Mouse (Mus musculus): ENCODE measurements at regions not wholly inside any gene's neighbourhood (a gene's known extent, or its start where the extent isn't known, plus 50 kb on each side); places are given as distances from the start of the nearest gene placed in this dataset.

GRCm38 (mm10) chr5:112051786-112052185 is 200.5 kb downstream of the Cryba4 start:
- ATAC-seq (replicated peaks; ENCODE audit: low FRiP score, low TSS enrichment, poor library complexity, severe bottlenecking) = no peak

DNA sequence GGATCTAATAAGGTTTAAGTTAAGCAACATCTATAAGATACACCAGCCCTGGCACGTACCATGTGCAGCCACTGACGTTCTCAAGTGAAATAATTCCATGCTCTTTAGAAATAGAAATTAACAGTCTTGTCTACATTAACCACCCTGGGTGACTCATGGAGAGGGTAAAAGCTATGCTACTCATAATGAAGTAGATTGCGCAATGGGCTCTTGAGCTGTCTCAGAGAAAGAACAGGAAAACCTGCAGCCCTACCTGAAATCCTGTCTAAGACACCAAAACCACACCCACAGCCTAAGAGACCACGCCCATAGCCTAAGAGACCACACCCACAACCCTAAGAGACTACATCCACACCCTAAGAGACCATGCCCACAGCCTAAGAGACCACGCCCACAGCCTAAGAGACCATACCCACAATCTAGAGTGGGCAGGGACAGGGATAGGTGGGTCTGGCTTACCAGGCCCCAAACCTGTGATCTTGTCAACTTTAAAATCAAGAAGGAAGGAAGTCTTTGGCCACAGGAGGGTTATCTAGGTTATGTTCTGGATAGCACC is 198.6 kb downstream of the Cryba4 start:
- no peak for ATAC-seq (replicated peaks; ENCODE audit: low FRiP score, low TSS enrichment, poor library complexity, severe bottlenecking)

GRCm38 (mm10) chr5:112055018-112055417 is 197.3 kb downstream of the Cryba4 start:
- ATAC-seq (replicated peaks; ENCODE audit: low FRiP score, low TSS enrichment, poor library complexity, severe bottlenecking) = no peak

DNA sequence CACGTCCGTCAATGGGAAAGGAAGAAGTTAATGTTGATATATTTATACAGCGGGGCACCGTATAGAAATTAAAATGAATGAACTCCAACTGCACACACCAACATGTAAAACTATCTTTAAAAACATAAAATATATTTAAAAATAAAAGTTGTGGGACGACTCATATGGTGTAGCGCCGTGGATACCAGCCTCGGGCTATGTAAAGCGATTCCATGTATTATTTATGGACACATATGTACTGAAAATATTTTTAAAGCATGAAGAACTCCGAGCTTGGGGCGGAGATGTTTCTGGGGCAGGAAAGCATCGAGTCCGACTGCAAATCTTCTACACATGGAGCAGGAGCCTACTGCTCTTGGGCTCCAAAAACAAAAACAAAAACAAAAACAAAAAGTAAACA is 182.4 kb downstream of the Cryba4 start:
- no peak for ATAC-seq (replicated peaks; ENCODE audit: low FRiP score, low TSS enrichment, poor library complexity, severe bottlenecking)

GRCm38 (mm10) chr5:112072456-112072855 is 179.9 kb downstream of the Cryba4 start:
- ATAC-seq (replicated peaks; ENCODE audit: low FRiP score, low TSS enrichment, poor library complexity, severe bottlenecking) = no peak

GRCm38 (mm10) chr5:112077097-112077496 is 175.2 kb downstream of the Cryba4 start:
- ATAC-seq (replicated peaks; ENCODE audit: low FRiP score, low TSS enrichment, poor library complexity, severe bottlenecking) = no peak

- ATAC-seq (replicated peaks; ENCODE audit: low FRiP score, low TSS enrichment, poor library complexity, severe bottlenecking) = no peak
Observed at GRCm38 (mm10) chr5:112077840-112078600, 174.3 kb downstream of the Cryba4 start.

- no peak for ATAC-seq (replicated peaks; ENCODE audit: low FRiP score, low TSS enrichment, poor library complexity, severe bottlenecking)
Observed at GRCm38 (mm10) chr5:112081006-112081405, 171.3 kb downstream of the Cryba4 start.

- no peak for ATAC-seq (replicated peaks; ENCODE audit: low FRiP score, low TSS enrichment, poor library complexity, severe bottlenecking)
Observed at GRCm38 (mm10) chr5:112091867-112092535, 160.3 kb downstream of the Cryba4 start.

DNA sequence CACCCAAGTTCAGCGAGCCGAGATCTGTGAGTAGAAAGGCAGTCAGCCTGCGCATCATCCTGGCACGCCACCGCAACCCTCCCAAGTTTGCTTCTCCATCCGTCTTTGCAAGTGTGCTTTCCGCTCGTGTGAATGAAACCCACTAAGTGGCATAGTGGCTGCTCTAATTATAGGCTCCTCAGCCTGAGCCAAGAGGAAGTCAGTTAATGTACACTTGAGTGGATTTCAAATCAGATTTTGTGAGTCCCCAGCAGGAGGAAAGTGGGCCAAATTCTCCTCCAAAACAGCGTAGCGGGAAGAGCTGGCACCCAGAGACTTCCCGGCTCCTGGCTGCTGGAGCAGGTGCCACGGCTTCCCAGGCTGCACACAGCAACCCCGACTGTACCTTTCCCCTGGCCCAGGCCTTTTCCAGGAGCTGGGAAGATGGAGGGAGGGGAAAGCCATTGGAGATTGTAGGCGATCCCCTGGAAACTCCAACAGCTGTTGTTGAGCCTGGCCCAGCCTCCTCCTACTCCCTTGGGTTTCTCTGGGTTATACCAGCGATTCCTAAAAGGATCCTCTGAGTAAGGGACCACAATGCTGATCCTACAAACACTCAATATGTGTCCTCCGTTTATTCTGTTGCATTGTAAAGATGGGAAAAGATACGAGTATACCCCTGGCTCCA is 158.3 kb downstream of the Cryba4 start:
- no peak for ATAC-seq (replicated peaks; ENCODE audit: low FRiP score, low TSS enrichment, poor library complexity, severe bottlenecking)

- no peak for ATAC-seq (replicated peaks; ENCODE audit: low FRiP score, low TSS enrichment, poor library complexity, severe bottlenecking)
Observed at GRCm38 (mm10) chr5:112098469-112099085, 153.7 kb downstream of the Cryba4 start.

GRCm38 (mm10) chr5:112101739-112102590 is 150.4 kb downstream of the Cryba4 start:
- no peak for ATAC-seq (replicated peaks; ENCODE audit: low FRiP score, low TSS enrichment, poor library complexity, severe bottlenecking)

- ATAC-seq (replicated peaks; ENCODE audit: low FRiP score, low TSS enrichment, poor library complexity, severe bottlenecking) = no peak
Observed at GRCm38 (mm10) chr5:112110306-112110969, 141.9 kb downstream of the Cryba4 start.

GRCm38 (mm10) chr5:112120766-112121165 is 131.6 kb downstream of the Cryba4 start:
- no peak for ATAC-seq (replicated peaks; ENCODE audit: low FRiP score, low TSS enrichment, poor library complexity, severe bottlenecking)

DNA sequence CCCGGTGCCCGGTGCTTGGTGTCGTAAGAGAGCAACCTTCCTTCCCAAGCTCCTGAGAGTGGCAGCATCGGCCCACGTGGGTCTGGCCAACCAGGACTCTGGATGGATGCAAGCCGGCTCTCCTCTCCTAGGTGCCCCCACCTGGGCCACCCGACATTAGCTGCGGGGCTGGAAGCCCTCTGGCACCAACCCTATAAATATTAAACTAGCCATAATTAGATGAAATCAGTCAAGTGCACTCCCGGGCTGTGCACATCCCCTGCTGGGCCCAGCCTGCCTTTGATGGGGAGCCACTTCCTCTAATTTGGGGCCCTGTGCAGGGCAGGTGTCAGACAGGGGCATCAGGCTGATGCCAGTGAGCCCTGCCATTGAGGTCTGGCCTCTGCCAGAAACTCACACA is 130.8 kb downstream of the Cryba4 start:
- ATAC-seq (replicated peaks; ENCODE audit: low FRiP score, low TSS enrichment, poor library complexity, severe bottlenecking) = no peak

GRCm38 (mm10) chr5:112122581-112122980 is 129.7 kb downstream of the Cryba4 start:
- ATAC-seq (replicated peaks; ENCODE audit: low FRiP score, low TSS enrichment, poor library complexity, severe bottlenecking) = no peak

DNA sequence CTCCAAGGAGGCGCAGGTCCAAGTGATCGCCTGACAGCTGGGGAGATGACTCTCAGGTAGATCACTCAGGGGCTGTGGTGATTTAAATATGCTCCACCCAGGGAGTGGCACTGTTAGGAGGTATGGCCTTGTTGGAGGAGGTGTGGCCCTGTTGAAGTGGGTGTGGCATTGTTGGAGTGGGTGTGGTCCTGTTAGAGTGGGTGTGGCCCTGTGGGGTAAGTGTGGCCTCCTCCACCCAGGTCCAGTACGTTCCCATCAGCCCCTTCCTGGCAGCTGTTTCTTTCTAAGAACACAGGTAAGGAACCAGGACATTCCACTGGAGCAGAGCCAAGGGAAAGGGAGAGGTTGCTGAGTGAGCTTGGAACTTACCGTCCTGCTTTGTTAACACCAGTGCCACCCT is 125.1 kb downstream of the Cryba4 start:
- ATAC-seq (replicated peaks; ENCODE audit: low FRiP score, low TSS enrichment, poor library complexity, severe bottlenecking) = no peak

- ATAC-seq (replicated peaks; ENCODE audit: low FRiP score, low TSS enrichment, poor library complexity, severe bottlenecking) = no peak
Observed at GRCm38 (mm10) chr5:112132746-112133145, 119.6 kb downstream of the Cryba4 start.
